Mouse (Mus musculus): ENCODE results near the gene Neu1. TPM values are rescaled to one million over a fixed set of nuclear protein-coding genes. Genes with fewer than 3 reads are reported as not detected.
A peak's percentile ranks its signal among the peaks of the same experiment; 100 is the strongest.
"Not testable (repeated sequence)": the region's sequence is repeated elsewhere in the genome, so short reads cannot be mapped to it uniquely, and the experiment has no call there.

Neu1 gene
- polyA plus RNA-seq, 1 experiment, result 0.31 TPM

DNA sequence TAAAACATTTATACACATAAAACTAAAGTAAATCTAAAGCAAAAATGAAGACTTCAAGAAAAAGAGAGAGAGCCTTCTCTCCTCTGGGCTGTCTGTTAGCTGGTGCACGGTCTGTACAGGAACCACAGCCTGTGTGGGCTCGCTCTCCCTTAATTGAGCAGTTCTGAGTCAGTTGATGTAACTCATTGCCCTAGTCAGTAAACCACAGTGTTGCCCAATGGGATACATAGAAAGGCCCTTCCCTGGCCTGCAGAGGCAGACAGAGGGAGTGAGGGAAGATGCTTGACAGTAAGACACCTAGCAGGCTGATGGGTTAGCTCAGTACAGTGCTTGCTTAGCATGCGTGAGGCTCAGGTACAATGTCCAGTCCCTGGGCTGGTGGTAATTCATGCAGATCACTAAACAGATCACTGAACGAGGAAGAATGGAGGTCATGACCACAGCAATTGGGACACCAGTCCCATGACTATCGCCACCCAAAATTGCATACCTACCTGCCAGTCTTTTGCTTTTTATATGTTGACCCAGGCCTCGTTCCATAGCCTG is 7.0 kb downstream of the Neu1 start:
- Histone ChIP-seq H3K27me3 (ENCODE audit: control insufficient read depth) (no peaks in the 10 kb centered on the region), H3K9me3 (ENCODE audit: control insufficient read depth, low read length) (no peaks in the 10 kb centered on the region), H3K4me1 (ENCODE audit: control insufficient read depth) (peaks cover 13% of the 10 kb centered on the region), H3K36me3 (ENCODE audit: control insufficient read depth) (peaks cover 5% of the 10 kb centered on the region), H3K4me3 (replicated peaks) (no peak overlapping the region)
- TF ChIP-seq TAL1 (IDR thresholded peaks at IDR 0.05; ENCODE audit: low read length), result no peak
- no peak for TF ChIP-seq GATA1 (IDR thresholded peaks at IDR 0.05; ENCODE audit: low read length)

GRCm38 (mm10) chr17:34941344-34942041 is 10.4 kb downstream of the Neu1 start:
- Histone ChIP-seq H3K27me3 (ENCODE audit: control insufficient read depth) (no peaks in the 10 kb centered on the region), H3K4me1 (ENCODE audit: control insufficient read depth) (peaks cover 10% of the 10 kb centered on the region), H3K4me3 (replicated peaks) (peak overlapping the region; percentile 49), H3K9me3 (ENCODE audit: control insufficient read depth, low read length) (no peaks in the 10 kb centered on the region), H3K36me3 (ENCODE audit: control insufficient read depth) (no peaks in the 10 kb centered on the region)
- TF ChIP-seq TAL1 (IDR thresholded peaks at IDR 0.05; ENCODE audit: low read length), result no peak
- TF ChIP-seq GATA1 (IDR thresholded peaks at IDR 0.05; ENCODE audit: low read length), result no peak

DNA sequence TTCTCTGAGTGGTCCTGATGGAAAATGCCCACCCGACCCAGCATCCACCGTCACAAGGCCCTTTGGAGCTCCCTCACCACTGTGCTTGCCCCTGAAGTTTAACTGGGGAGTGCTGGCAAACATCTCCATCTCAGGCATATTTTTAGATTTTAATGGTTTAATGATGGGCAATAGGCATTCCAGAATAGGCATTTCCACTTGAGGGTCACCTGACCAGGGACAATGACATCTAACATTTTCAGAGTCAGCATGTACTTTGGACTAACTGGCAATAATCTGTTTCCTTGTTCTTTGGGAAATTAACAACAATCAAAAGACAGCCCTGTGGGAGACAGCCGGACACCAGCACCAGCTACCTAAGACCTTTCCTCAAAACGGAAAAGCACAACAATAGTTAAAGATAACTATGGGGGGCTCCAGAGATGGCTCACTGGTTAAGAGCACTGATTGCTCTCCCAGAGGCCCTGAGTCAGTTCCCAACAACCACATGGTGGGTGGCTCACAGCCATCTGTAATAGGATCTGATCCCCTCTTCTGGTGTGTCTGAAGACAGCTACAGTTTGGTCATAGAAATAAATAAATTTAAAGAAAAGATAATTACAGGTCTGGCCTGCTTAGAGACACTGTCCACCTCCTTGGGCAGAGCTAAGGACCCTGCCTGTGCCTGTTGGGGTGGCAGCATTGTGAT is 12.2 kb downstream of the Neu1 start:
- no peak overlapping the region for H3K4me3 ChIP-seq (replicated peaks)
- H3K9me3 ChIP-seq (ENCODE audit: control insufficient read depth, low read length), result no peaks in the 10 kb centered on the region
- H3K27me3 ChIP-seq (ENCODE audit: control insufficient read depth), result no peaks in the 10 kb centered on the region
- H3K4me1 ChIP-seq (ENCODE audit: control insufficient read depth), result peaks cover 10% of the 10 kb centered on the region
- TF ChIP-seq GATA1 (IDR thresholded peaks at IDR 0.05; ENCODE audit: low read length) (no peak), TAL1 (IDR thresholded peaks at IDR 0.05; ENCODE audit: low read length) (no peak)
- no peaks in the 10 kb centered on the region for H3K36me3 ChIP-seq (ENCODE audit: control insufficient read depth)

- no peaks in the 10 kb centered on the region for H3K27me3 ChIP-seq (ENCODE audit: control insufficient read depth)
- no peak for TF ChIP-seq GATA1 (IDR thresholded peaks at IDR 0.05; ENCODE audit: low read length)
- peaks cover 2% of the 10 kb centered on the region for H3K36me3 ChIP-seq (ENCODE audit: control insufficient read depth)
- no peak overlapping the region for H3K4me3 ChIP-seq (replicated peaks)
- H3K4me1 ChIP-seq (ENCODE audit: control insufficient read depth), result peaks cover 10% of the 10 kb centered on the region
- no peaks in the 10 kb centered on the region for H3K9me3 ChIP-seq (ENCODE audit: control insufficient read depth, low read length)
Observed at GRCm38 (mm10) chr17:34944362-34944761, 13.3 kb downstream of the Neu1 start.

DNA sequence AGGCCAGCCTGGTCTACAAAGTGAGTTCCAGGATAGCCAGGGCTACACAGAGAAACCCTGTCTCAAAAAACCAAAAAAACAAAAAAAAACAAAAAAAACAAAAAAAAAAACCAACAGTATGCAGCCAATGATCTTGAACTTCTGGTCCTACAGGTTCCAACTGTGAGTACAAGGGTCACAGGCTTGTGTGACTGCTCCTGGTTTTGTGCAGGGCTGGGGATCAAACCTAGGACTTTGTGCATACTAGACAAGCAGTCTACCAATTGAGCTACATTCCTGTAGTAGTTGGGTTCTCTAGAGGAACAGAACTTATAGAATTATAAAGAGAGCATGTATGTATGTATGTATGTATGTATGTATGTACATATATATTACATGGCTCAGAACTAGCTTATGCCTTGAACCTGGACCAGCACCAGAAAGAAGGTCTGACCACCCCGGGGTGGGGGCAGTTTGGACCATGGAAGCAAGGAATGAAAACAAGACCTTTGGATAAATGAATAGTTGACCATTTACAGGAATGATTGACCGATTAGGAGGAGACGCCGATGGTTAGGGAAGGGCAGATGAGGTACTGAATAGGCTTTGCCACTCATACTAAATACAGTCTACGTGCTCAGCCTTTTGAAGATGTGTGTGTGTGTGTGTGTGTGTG is 15.6 kb downstream of the Neu1 start:
- Histone ChIP-seq H3K27me3 (ENCODE audit: control insufficient read depth) (no peaks in the 10 kb centered on the region), H3K9me3 (ENCODE audit: control insufficient read depth, low read length) (no peaks in the 10 kb centered on the region), H3K4me1 (ENCODE audit: control insufficient read depth) (peaks cover 21% of the 10 kb centered on the region), H3K36me3 (ENCODE audit: control insufficient read depth) (peaks cover 23% of the 10 kb centered on the region), H3K4me3 (replicated peaks) (no peak overlapping the region)
- TF ChIP-seq TAL1 (IDR thresholded peaks at IDR 0.05; ENCODE audit: low read length) (no peak), GATA1 (IDR thresholded peaks at IDR 0.05; ENCODE audit: low read length) (no peak)

DNA sequence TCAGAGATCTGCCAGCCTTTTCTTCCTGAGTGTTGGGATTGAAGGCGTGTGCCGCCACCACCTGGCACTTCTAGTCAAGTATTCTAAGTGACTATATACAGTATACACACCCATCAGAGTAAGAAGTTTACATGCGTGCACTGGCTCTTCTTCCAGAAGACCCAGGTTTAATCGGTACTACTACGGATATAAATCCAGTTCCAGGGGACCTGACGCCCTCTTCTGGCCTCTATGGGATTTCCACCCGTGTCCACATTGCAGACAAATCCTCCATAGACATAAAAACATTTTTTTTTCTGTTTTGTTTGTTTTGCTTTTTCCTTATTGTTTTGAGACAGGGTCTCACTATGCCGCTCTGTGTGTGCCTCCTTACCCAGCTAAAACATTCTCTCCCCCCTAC is 16.6 kb downstream of the Neu1 start:
- TF ChIP-seq GATA1 (IDR thresholded peaks at IDR 0.05; ENCODE audit: low read length) (no peak), TAL1 (IDR thresholded peaks at IDR 0.05; ENCODE audit: low read length) (no peak)
- Histone ChIP-seq H3K27me3 (ENCODE audit: control insufficient read depth) (no peaks in the 10 kb centered on the region), H3K9me3 (ENCODE audit: control insufficient read depth, low read length) (no peaks in the 10 kb centered on the region), H3K4me3 (replicated peaks) (no peak overlapping the region), H3K36me3 (ENCODE audit: control insufficient read depth) (peaks cover 23% of the 10 kb centered on the region), H3K4me1 (ENCODE audit: control insufficient read depth) (peaks cover 23% of the 10 kb centered on the region)

DNA sequence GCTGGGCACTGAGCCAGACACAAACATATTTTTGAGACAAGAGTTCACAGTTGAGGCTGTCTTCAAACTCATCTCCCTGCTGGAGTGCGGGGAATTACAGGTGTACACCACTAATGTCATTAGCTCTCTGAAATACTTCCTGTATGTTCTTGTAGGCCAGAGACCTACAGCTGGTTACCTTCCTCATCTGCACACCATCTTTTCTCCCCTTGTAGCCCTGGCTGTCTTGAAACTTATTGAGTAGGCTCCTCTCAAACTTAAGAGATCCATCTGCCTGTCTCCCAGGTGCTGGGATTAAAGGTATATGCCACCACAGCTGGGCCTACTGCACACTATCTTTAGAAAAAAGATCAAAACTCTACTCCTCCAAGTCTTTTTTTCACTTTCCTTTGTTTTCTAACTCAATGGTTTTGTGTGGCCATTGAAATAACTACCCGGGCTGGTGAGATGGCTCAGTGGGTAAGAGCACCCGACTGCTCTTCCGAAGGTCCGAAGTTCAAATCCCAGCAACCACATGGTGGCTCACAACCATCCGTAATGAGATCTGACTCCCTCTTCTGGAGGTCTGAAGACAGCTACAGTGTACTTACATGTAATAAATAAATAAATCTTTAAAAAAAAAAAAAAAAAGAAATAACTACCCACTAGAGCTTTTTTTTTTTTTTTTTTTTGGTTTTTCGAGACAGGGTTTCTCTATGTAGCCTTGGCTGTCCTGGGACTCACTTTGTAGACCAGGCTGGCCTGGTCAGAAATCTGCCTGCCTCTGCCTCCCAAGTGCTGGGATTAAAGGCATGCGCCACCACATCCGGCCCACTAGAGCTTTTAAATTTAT is 17.9 kb downstream of the Neu1 start:
- H3K4me1 ChIP-seq (ENCODE audit: control insufficient read depth), result peaks cover 26% of the 10 kb centered on the region
- H3K4me3 ChIP-seq (replicated peaks); H3K9me3 ChIP-seq (ENCODE audit: control insufficient read depth, low read length); H3K27me3 ChIP-seq (ENCODE audit: control insufficient read depth): not testable (repeated sequence)
- H3K36me3 ChIP-seq (ENCODE audit: control insufficient read depth), result peaks cover 23% of the 10 kb centered on the region

DNA sequence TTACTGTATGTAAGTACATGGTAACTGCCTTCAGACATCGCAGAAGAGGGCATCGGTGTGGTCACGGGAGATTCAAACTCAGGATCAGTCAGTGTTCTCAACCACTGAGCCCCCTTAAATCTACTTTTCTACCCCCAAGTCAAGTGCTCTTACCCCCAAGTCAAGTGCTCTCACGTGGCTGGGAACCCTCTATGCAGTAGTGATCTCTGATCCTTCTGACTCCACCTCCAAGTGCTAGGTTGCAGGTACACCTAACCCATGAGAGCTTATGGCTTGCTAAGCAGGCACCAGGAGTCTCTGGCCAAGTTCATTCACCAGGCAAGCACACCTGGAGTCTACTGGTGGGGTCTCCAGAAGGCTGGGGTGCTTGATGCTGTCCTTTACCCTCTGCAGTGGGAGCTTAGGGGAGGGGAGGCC is 18.5 kb downstream of the Neu1 start:
- peaks cover 23% of the 10 kb centered on the region for H3K36me3 ChIP-seq (ENCODE audit: control insufficient read depth)
- no peak for TF ChIP-seq TAL1 (IDR thresholded peaks at IDR 0.05; ENCODE audit: low read length)
- TF ChIP-seq GATA1 (IDR thresholded peaks at IDR 0.05; ENCODE audit: low read length), result no peak
- peaks cover 26% of the 10 kb centered on the region for H3K4me1 ChIP-seq (ENCODE audit: control insufficient read depth)
- H3K9me3 ChIP-seq (ENCODE audit: control insufficient read depth, low read length), result no peaks in the 10 kb centered on the region
- no peak overlapping the region for H3K4me3 ChIP-seq (replicated peaks)
- H3K27me3 ChIP-seq (ENCODE audit: control insufficient read depth), result no peaks in the 10 kb centered on the region

All from erythroblast, embryonic 14.5 days (primary cell).